Mouse (Mus musculus): ENCODE measurements around the gene Drc7. TPM values are rescaled to one million over a fixed set of nuclear protein-coding genes. Genes with fewer than 3 reads are reported as not detected.

Drc7 gene
- polyA plus RNA-seq, 1 experiment from 2014 or later = not detected

GRCm38 (mm10) chr8:95084744-95085431, 30.0 kb downstream of the Drc7 start:
- H3K9ac ChIP-seq = peak overlapping the region; percentile 17; the same call in 1 of the 2 replicates
- H3K36me3 ChIP-seq = peaks cover 59% of the 10 kb centered on the region
- ATAC-seq (ENCODE audit: insufficient number of reproducible peaks, low FRiP score) = no peak
- H3K4me3 ChIP-seq = no peak overlapping the region
- peak overlapping the region; percentile 41; the same call in 1 of the 2 replicates for H3K27ac ChIP-seq (ENCODE audit: poor library complexity, severe bottlenecking)
- H3K4me1 ChIP-seq (replicated peaks) = peaks cover 21% of the 10 kb centered on the region
- H3K27me3 ChIP-seq (replicated peaks) = no peaks in the 10 kb centered on the region
- peak overlapping the region; percentile 41 for H3K4me2 ChIP-seq
- 85% methylated on average over 10 of the region's 10 CpGs for WGBS
- no peaks in the 10 kb centered on the region for H3K9me3 ChIP-seq (replicated peaks)

- WGBS = 64% methylated on average over 7 of the region's 7 CpGs
- Histone ChIP-seq H3K4me3 (no peak overlapping the region), H3K9me3 (replicated peaks) (no peaks in the 10 kb centered on the region), H3K4me1 (replicated peaks) (peaks cover 21% of the 10 kb centered on the region), H3K4me2 (peak overlapping the region; percentile 41), H3K27ac (ENCODE audit: poor library complexity, severe bottlenecking) (peak overlapping the region; percentile 41), H3K27me3 (replicated peaks) (no peaks in the 10 kb centered on the region), H3K36me3 (peaks cover 66% of the 10 kb centered on the region), H3K9ac (no peak overlapping the region)
- peak; percentile 60 for ATAC-seq (ENCODE audit: insufficient number of reproducible peaks, low FRiP score)
Measured at GRCm38 (mm10) chr8:95085432-95086141, 30.7 kb downstream of the Drc7 start.

GRCm38 (mm10) chr8:95093574-95093973, 38.7 kb downstream of the Drc7 start:
- no peak overlapping the region for H3K9ac ChIP-seq
- H3K27me3 ChIP-seq (replicated peaks) = no peaks in the 10 kb centered on the region
- 78% methylated on average over 4 of the region's 4 CpGs for WGBS
- peaks cover 86% of the 10 kb centered on the region for H3K36me3 ChIP-seq
- no peak overlapping the region for H3K4me2 ChIP-seq
- no peaks in the 10 kb centered on the region for H3K4me1 ChIP-seq (replicated peaks)
- ATAC-seq (ENCODE audit: insufficient number of reproducible peaks, low FRiP score) = no peak
- H3K9me3 ChIP-seq (replicated peaks) = no peaks in the 10 kb centered on the region
- no peak overlapping the region for H3K4me3 ChIP-seq
- H3K27ac ChIP-seq (ENCODE audit: poor library complexity, severe bottlenecking) = no peak overlapping the region

GRCm38 (mm10) chr8:95099009-95099408, 44.1 kb downstream of the Drc7 start:
- H3K4me2 ChIP-seq = no peak overlapping the region
- H3K27ac ChIP-seq (ENCODE audit: poor library complexity, severe bottlenecking) = no peak overlapping the region
- H3K9ac ChIP-seq = no peak overlapping the region
- WGBS = 21% methylated on average over 5 of the region's 5 CpGs
- no peaks in the 10 kb centered on the region for H3K4me1 ChIP-seq (replicated peaks)
- 0 out of 2 replicates have a peak, but pooled peaks have one; percentile 45 for ATAC-seq (ENCODE audit: insufficient number of reproducible peaks, low FRiP score)
- H3K36me3 ChIP-seq = peaks cover 88% of the 10 kb centered on the region
- no peaks in the 10 kb centered on the region for H3K27me3 ChIP-seq (replicated peaks)
- H3K9me3 ChIP-seq (replicated peaks) = no peaks in the 10 kb centered on the region
- H3K4me3 ChIP-seq = no peak overlapping the region

GRCm38 (mm10) chr8:95101972-95102371, 47.1 kb downstream of the Drc7 start:
- no peaks in the 10 kb centered on the region for H3K4me1 ChIP-seq (replicated peaks)
- no peak overlapping the region for H3K9ac ChIP-seq
- peaks cover 78% of the 10 kb centered on the region for H3K36me3 ChIP-seq
- H3K27me3 ChIP-seq (replicated peaks) = no peaks in the 10 kb centered on the region
- WGBS = 67% methylated on average over 4 of the region's 4 CpGs
- no peak overlapping the region for H3K4me2 ChIP-seq
- no peak overlapping the region for H3K4me3 ChIP-seq
- no peaks in the 10 kb centered on the region for H3K9me3 ChIP-seq (replicated peaks)
- H3K27ac ChIP-seq (ENCODE audit: poor library complexity, severe bottlenecking) = no peak overlapping the region
- 0 out of 2 replicates have a peak, but pooled peaks have one; percentile 31 for ATAC-seq (ENCODE audit: insufficient number of reproducible peaks, low FRiP score)

- Histone ChIP-seq H3K27me3 (replicated peaks) (0 out of 2 replicates have a peak, but pooled peaks cover 3% of the 10 kb centered on the region), H3K4me3 (no peak overlapping the region), H3K4me1 (replicated peaks) (no peaks in the 10 kb centered on the region), H3K9me3 (replicated peaks) (no peaks in the 10 kb centered on the region), H3K9ac (no peak overlapping the region), H3K4me2 (no peak overlapping the region), H3K36me3 (peaks cover 55% of the 10 kb centered on the region), H3K27ac (ENCODE audit: poor library complexity, severe bottlenecking) (no peak overlapping the region)
- no peak for ATAC-seq (ENCODE audit: insufficient number of reproducible peaks, low FRiP score)
- WGBS = 86% methylated on average over 13 of the region's 13 CpGs
Measured at GRCm38 (mm10) chr8:95107306-95107705, 52.4 kb downstream of the Drc7 start.

- Histone ChIP-seq H3K4me2 (no peak overlapping the region), H3K9me3 (replicated peaks) (no peaks in the 10 kb centered on the region), H3K4me1 (replicated peaks) (no peaks in the 10 kb centered on the region), H3K27ac (ENCODE audit: poor library complexity, severe bottlenecking) (no peak overlapping the region), H3K9ac (no peak overlapping the region), H3K27me3 (replicated peaks) (0 out of 2 replicates have a peak, but pooled peaks cover 3% of the 10 kb centered on the region), H3K36me3 (peaks cover 20% of the 10 kb centered on the region), H3K4me3 (no peak overlapping the region)
- ATAC-seq (ENCODE audit: insufficient number of reproducible peaks, low FRiP score) = no peak
- WGBS = 86% methylated on average over 3 of the region's 3 CpGs
Measured at GRCm38 (mm10) chr8:95112594-95112993, 57.7 kb downstream of the Drc7 start.

GRCm38 (mm10) chr8:95113108-95113507, 58.2 kb downstream of the Drc7 start:
- Histone ChIP-seq H3K27ac (ENCODE audit: poor library complexity, severe bottlenecking) (no peak overlapping the region), H3K36me3 (peaks cover 18% of the 10 kb centered on the region), H3K4me1 (replicated peaks) (no peaks in the 10 kb centered on the region), H3K27me3 (replicated peaks) (0 out of 2 replicates have a peak, but pooled peaks cover 3% of the 10 kb centered on the region), H3K9me3 (replicated peaks) (no peaks in the 10 kb centered on the region), H3K4me2 (no peak overlapping the region), H3K4me3 (no peak overlapping the region), H3K9ac (no peak overlapping the region)
- 62% methylated on average over 4 of the region's 4 CpGs for WGBS
- ATAC-seq (ENCODE audit: insufficient number of reproducible peaks, low FRiP score) = no peak; the same call in 1 of the 2 replicates

GRCm38 (mm10) chr8:95113750-95114149, 58.8 kb downstream of the Drc7 start:
- WGBS = 67% methylated on average over 3 of the region's 3 CpGs
- Histone ChIP-seq H3K9me3 (replicated peaks) (no peaks in the 10 kb centered on the region), H3K27me3 (replicated peaks) (0 out of 2 replicates have a peak, but pooled peaks cover 3% of the 10 kb centered on the region), H3K27ac (ENCODE audit: poor library complexity, severe bottlenecking) (no peak overlapping the region), H3K4me3 (no peak overlapping the region), H3K36me3 (peaks cover 11% of the 10 kb centered on the region), H3K4me1 (replicated peaks) (no peaks in the 10 kb centered on the region), H3K4me2 (no peak overlapping the region), H3K9ac (no peak overlapping the region)
- ATAC-seq (ENCODE audit: insufficient number of reproducible peaks, low FRiP score) = peak; percentile 25; the same call in 1 of the 2 replicates

GRCm38 (mm10) chr8:95123455-95123854, 68.6 kb downstream of the Drc7 start:
- 88% methylated on average over 5 of the region's 5 CpGs for WGBS
- no peak for ATAC-seq (ENCODE audit: insufficient number of reproducible peaks, low FRiP score)

GRCm38 (mm10) chr8:95126497-95126896, 71.6 kb downstream of the Drc7 start:
- H3K36me3 ChIP-seq = peaks cover 49% of the 10 kb centered on the region
- H3K9ac ChIP-seq = no peak overlapping the region
- no peaks in the 10 kb centered on the region for H3K27me3 ChIP-seq (replicated peaks)
- no peak overlapping the region for H3K4me3 ChIP-seq
- no peak for ATAC-seq (ENCODE audit: insufficient number of reproducible peaks, low FRiP score)
- 86% methylated on average over 11 of the region's 11 CpGs for WGBS
- no peaks in the 10 kb centered on the region for H3K9me3 ChIP-seq (replicated peaks)
- H3K4me2 ChIP-seq = no peak overlapping the region
- no peak overlapping the region for H3K27ac ChIP-seq (ENCODE audit: poor library complexity, severe bottlenecking)
- H3K4me1 ChIP-seq (replicated peaks) = peaks cover 8% of the 10 kb centered on the region; the same call in 1 of the 2 replicates

More at GRCm38 (mm10) chr8:95123455-95123854, 68.6 kb downstream of the Drc7 start:
- Histone ChIP-seq H3K27me3 (replicated peaks) (no peaks in the 10 kb centered on the region), H3K36me3 (peaks cover 36% of the 10 kb centered on the region), H3K27ac (ENCODE audit: poor library complexity, severe bottlenecking) (no peak overlapping the region), H3K4me1 (replicated peaks) (peaks cover 4% of the 10 kb centered on the region; the same call in 1 of the 2 replicates), H3K4me3 (no peak overlapping the region), H3K9ac (no peak overlapping the region), H3K4me2 (no peak overlapping the region), H3K9me3 (replicated peaks) (no peaks in the 10 kb centered on the region)
